Mouse (Mus musculus) intestine, postnatal 0 days (tissue): ENCODE data around the gene Trappc12. TPM values are rescaled to one million over a fixed set of nuclear protein-coding genes. Genes with fewer than 3 reads are reported as not detected.

Experiments
- ATAC-seq: fragments of 200-750 bp; cut with Nextera tagmentation; 2 replicates; pipeline ENCODE4 v1.8.0; 2017; ENCODE audit warnings: mild to moderate bottlenecking, moderate TSS enrichment, moderate library complexity
- H3K27ac ChIP-seq: fragments of 300-500 bp; sonication (generic); 2 replicates; pipeline ENCODE4 v1.5.1; 2014; ENCODE audit warnings: mild to moderate bottlenecking, low read depth, low read length, moderate library complexity
- H3K27me3 ChIP-seq: fragments of 300-500 bp; sonication (generic); replicated peaks from 2 replicates; pipeline ENCODE4 v1.6.1; 2014; ENCODE audit warnings: low read length, mixed read lengths; ENCODE audit not compliant: control insufficient read depth, insufficient read depth
- H3K36me3 ChIP-seq: fragments of 300-500 bp; sonication (generic); 2 replicates; pipeline ENCODE4 v1.6.1; 2014; ENCODE audit warnings: mild to moderate bottlenecking, moderate library complexity; ENCODE audit not compliant: control insufficient read depth, insufficient read depth
- H3K4me1 ChIP-seq: fragments of 300-500 bp; sonication (generic); replicated peaks from 2 replicates; pipeline ENCODE4 v1.6.1; 2014; ENCODE audit warnings: antibody characterized with exemption, low read length, mixed read lengths; ENCODE audit not compliant: control insufficient read depth, insufficient read depth
- H3K4me2 ChIP-seq: fragments of 300-500 bp; sonication (generic); replicated peaks from 2 replicates; pipeline ENCODE4 v1.6.1; 2014; ENCODE audit warnings: low read depth, mild to moderate bottlenecking, moderate library complexity
- H3K4me3 ChIP-seq: fragments of 300-500 bp; sonication (generic); 2 replicates; pipeline ENCODE4 v1.5.1; 2014; ENCODE audit warnings: low read depth, low read length
- H3K9ac ChIP-seq: fragments of 300-500 bp; sonication (generic); 2 replicates; pipeline ENCODE4 v1.6.1; 2014; ENCODE audit warnings: mild to moderate bottlenecking, low read depth, low read length
- H3K9me3 ChIP-seq: fragments of 300-500 bp; sonication (generic); 2 replicates; pipeline ENCODE4 v1.6.1; 2016; ENCODE audit warnings: mixed run types; ENCODE audit not compliant: control insufficient read depth
- CTCF ChIP-seq: sonication (generic); IDR thresholded peaks from 2 replicates; pipeline ENCODE4 v1.5.1; 2016; ENCODE audit warnings: low read depth, mild to moderate bottlenecking, control low read depth, antibody characterized with exemption, moderate library complexity
- WGBS: fragments of 180-500 bp; shearing (Covaris S2); extraction: QIAGEN DNeasy Blood & Tissue Kit; methylation state at CpG from one replicate; pipeline ENCODE4 v1.1.7; 2014; 5-methylcytosine and 5-hydroxymethylcytosine counted together
- polyA plus RNA-seq: library from polyadenylated mRNA; unstranded; fragments of >200 nt; fragmentation: Nextera tagmentation; extraction: Ambion mirVana; gene quantifications from 2 replicates; pipeline ENCODE4 v1.2.1, GENCODE M21; 2015

The Trappc12 gene
- polyA plus RNA-seq, 1 experiment from 2014 or later = 15.3 TPM

DNA sequence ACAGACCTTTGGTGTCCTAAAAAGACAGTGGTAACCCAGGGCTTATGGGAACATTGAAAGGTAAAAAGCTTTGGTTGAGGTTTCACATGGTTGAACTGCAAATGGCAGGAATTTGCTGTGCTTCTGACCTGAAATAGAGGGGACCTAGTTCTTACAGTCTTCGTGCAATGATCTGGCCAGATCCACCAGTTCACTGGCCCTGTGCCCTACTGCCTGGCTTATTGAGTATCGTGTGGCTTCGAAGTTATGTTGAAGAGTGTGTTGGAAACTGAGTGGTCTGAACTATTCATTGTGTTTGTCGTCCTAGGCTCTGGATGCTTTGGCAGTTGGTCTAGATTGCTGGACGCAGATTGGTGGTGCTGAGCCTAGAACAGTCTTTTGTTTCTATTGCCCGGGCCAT is 36.0 kb upstream of the Trappc12 start:
- Histone ChIP-seq H3K4me3 (no peak overlapping the region), H3K4me1 (no peaks in the 10 kb centered on the region), H3K4me2 (no peak overlapping the region), H3K9me3 (no peaks in the 10 kb centered on the region), H3K9ac (no peak overlapping the region), H3K36me3 (no peaks in the 10 kb centered on the region), H3K27me3 (no peaks in the 10 kb centered on the region), H3K27ac (no peak overlapping the region)
- WGBS = 91% methylated on average over 6 of the region's 6 CpGs
- TF ChIP-seq CTCF = no peak
- no peak for ATAC-seq

GRCm38 (mm10) chr12:28785299-28785698 is 35.0 kb upstream of the Trappc12 start:
- no peaks in the 10 kb centered on the region for H3K4me1 ChIP-seq
- H3K9ac ChIP-seq = no peak overlapping the region
- no peaks in the 10 kb centered on the region for H3K9me3 ChIP-seq
- WGBS = 17% methylated on average over 1 of the region's 1 CpGs
- no peaks in the 10 kb centered on the region for H3K27me3 ChIP-seq
- ATAC-seq = no peak
- no peak overlapping the region for H3K27ac ChIP-seq
- no peak overlapping the region for H3K4me3 ChIP-seq
- no peak for TF ChIP-seq CTCF
- no peaks in the 10 kb centered on the region for H3K36me3 ChIP-seq
- no peak overlapping the region for H3K4me2 ChIP-seq

GRCm38 (mm10) chr12:28784864-28785263 is 34.6 kb upstream of the Trappc12 start:
- H3K27me3 ChIP-seq = no peaks in the 10 kb centered on the region
- no peaks in the 10 kb centered on the region for H3K36me3 ChIP-seq
- H3K4me3 ChIP-seq = no peak overlapping the region
- no peak overlapping the region for H3K9ac ChIP-seq
- H3K27ac ChIP-seq = no peak overlapping the region
- WGBS = 51% methylated on average over 8 of the region's 8 CpGs
- no peak for TF ChIP-seq CTCF
- H3K4me2 ChIP-seq = no peak overlapping the region
- H3K9me3 ChIP-seq = no peaks in the 10 kb centered on the region
- H3K4me1 ChIP-seq = no peaks in the 10 kb centered on the region
- ATAC-seq = no peak

DNA sequence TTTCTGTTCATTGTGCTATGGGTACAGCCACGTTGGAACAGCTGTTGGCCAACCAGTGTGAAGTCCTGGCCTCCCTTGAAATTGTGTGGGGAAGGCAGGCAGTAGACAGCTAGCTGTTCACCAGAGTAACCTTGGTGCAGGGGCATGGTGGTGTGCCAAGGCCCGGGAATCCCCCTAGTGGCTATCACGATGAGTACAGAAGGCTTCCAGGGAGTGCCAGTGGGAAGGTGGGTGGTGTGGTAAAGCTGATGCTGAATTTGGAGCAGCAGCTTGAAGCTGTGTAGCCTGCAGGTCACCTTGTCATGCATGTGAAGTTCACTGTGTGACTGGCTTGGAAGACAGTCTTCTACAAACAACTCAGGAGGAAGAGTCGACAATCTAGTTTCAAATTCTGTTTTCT is 34.1 kb upstream of the Trappc12 start:
- no peaks in the 10 kb centered on the region for H3K27me3 ChIP-seq
- TF ChIP-seq CTCF = peak; percentile 52
- H3K4me3 ChIP-seq = no peak overlapping the region
- H3K4me1 ChIP-seq = no peaks in the 10 kb centered on the region
- 31% methylated on average over 4 of the region's 4 CpGs for WGBS
- H3K9ac ChIP-seq = no peak overlapping the region
- ATAC-seq = no peak
- H3K36me3 ChIP-seq = no peaks in the 10 kb centered on the region
- H3K27ac ChIP-seq = no peak overlapping the region
- no peak overlapping the region for H3K4me2 ChIP-seq
- H3K9me3 ChIP-seq = no peaks in the 10 kb centered on the region

GRCm38 (mm10) chr12:28782637-28783036 is 32.4 kb upstream of the Trappc12 start:
- 70% methylated on average over 3 of the region's 3 CpGs for WGBS

DNA sequence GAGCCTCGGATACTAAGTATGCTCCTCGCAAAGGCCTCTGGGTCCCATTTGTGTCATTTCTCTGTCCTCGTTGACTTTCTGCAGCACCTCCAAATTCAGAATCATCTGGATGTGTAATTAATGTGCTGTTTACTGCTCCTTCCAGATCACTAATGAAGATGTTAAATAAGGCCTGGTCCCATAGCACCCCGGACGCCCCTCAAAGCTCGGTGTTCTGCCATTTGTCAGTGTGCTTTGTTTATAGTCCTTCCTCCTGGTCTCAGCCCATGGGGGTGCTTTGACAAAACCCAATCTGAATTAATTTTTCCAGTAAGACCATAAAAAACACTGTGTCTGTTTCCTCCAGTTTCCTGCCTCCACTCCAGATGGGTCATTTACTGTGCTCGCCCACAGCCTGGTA is 29.9 kb upstream of the Trappc12 start:
- Histone ChIP-seq H3K4me3 (no peak overlapping the region), H3K27me3 (no peaks in the 10 kb centered on the region), H3K9ac (no peak overlapping the region), H3K9me3 (no peaks in the 10 kb centered on the region), H3K27ac (no peak overlapping the region), H3K4me2 (no peak overlapping the region), H3K4me1 (no peaks in the 10 kb centered on the region), H3K36me3 (no peaks in the 10 kb centered on the region)
- WGBS = 70% methylated on average over 7 of the region's 7 CpGs
- TF ChIP-seq CTCF = no peak
- no peak for ATAC-seq

More at GRCm38 (mm10) chr12:28782637-28783036, 32.4 kb upstream of the Trappc12 start:
- Histone ChIP-seq H3K36me3 (no peaks in the 10 kb centered on the region), H3K9me3 (no peaks in the 10 kb centered on the region), H3K4me3 (no peak overlapping the region), H3K27me3 (no peaks in the 10 kb centered on the region), H3K27ac (no peak overlapping the region), H3K9ac (no peak overlapping the region), H3K4me1 (no peaks in the 10 kb centered on the region), H3K4me2 (no peak overlapping the region)
- no peak for TF ChIP-seq CTCF
- 0 out of 2 replicates have a peak, but pooled peaks have one; percentile 33 for ATAC-seq

- H3K4me2 ChIP-seq = no peak overlapping the region
- H3K9me3 ChIP-seq = no peaks in the 10 kb centered on the region
- WGBS = 88% methylated on average over 6 of the region's 6 CpGs
- ATAC-seq = no peak
- H3K4me3 ChIP-seq = no peak overlapping the region
- no peak for TF ChIP-seq CTCF
- no peaks in the 10 kb centered on the region for H3K4me1 ChIP-seq
- no peak overlapping the region for H3K9ac ChIP-seq
- no peaks in the 10 kb centered on the region for H3K36me3 ChIP-seq
- no peak overlapping the region for H3K27ac ChIP-seq
- no peaks in the 10 kb centered on the region for H3K27me3 ChIP-seq
Observed at GRCm38 (mm10) chr12:28775627-28776026, 25.4 kb upstream of the Trappc12 start.
